Mouse (Mus musculus) mouse trophoblast stem cell (cell line): ENCODE results near the gene Gm2056.
"Not testable (repeated sequence)": the region's sequence is repeated elsewhere in the genome, so short reads cannot be mapped to it uniquely, and the experiment has no call there.

Source experiments
- in situ Hi-C, 2 experiments: fragments of 300-500 bp; cut with MseI, MboI; formaldehyde crosslinking; loops; 2 replicates in 1 of 2; 3 replicates in 1 of 2; pipeline ENCODE4 v1.15.1; 2025

The Gm2056 gene

DNA sequence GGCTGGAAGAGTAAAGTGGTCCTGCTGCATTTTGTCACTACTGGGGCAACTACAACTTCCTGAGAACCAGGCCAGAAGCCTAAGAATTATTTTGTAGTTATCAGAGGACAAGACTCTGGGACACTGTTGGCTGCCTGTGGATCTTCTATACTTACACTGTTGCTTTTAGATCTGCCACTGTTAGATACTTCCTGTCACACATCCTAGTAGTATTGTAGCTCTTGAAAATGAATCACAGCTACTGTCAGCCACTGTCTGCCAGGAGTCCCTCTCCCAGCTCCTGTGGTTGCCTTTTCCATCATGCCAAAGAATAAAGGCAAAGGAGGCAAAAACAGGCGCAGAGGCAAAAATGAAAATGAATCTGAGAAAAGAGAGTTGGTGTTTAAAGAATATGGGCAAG, at the start of gene Gm2056:
Gene Gm2056, plus strand, starts transcription at position 301 of the 400 bp plus-strand sequence.
- in situ Hi-C loops = not testable (repeated sequence)

DNA sequence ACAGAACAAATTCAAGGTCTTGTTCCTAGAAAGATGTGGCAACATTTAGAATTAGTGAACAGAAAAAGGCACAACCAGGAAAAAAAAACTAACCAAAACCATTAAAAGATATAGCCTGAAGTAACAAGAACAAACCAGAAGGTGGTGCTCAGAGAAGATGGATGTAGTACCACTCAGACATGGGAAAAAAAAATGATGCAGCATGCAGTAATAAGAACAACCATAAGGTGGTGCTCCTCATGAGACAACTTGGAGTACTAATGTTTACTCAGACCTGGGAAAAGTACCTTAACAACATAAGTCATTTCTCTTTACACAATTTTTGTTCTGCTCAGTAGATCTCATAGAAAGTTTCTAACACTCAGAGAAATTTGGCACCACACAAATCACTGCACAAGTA, 42.8 kb upstream of the Gm2056 start:
- in situ Hi-C loops = not testable (repeated sequence)

DNA sequence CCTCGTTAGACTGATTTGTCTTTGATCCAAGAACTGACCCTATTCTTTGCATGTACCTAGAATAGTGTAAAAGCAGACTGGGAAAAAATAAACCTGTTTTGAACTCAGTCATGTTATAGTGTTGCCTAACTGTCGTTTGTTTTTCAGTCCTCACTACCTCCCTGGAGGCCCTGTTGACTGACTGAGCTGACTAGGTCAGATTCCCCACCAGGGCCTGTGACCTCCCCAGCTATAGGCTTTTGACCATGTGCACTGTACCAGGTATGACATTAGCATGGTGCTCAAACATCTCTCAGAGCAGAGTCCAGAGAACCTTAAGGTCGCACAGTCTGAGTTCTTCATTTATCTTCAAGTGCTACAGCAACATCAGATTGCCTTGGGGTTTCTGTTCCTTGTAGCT, 22.7 kb upstream of the Gm2056 start:
- in situ Hi-C loops = not testable (repeated sequence)

DNA sequence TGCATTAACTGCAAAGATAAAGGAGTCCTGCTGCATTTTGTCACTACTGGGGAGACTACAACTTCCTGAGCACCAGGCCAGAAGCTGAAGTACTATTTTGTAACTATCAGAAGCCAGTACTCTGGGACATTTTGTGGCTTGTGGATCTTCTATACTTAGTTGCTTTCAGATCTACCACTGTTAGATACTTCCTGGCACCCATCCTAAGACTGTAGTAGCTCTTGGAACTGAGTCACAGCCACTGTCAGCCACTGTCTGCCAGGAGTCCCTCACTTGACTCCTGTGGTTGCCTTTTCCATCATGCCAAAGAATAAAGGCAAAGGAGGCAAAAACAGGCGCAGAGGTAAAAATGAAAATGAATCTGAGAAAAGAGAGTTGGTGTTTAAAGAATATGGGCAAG, 15.3 kb upstream of the Gm2056 start, which contains the start of gene Gm2075:
Gene Gm2075, plus strand, starts transcription at position 301 of the 400 bp plus-strand sequence.
- in situ Hi-C loops = not testable (repeated sequence)

DNA sequence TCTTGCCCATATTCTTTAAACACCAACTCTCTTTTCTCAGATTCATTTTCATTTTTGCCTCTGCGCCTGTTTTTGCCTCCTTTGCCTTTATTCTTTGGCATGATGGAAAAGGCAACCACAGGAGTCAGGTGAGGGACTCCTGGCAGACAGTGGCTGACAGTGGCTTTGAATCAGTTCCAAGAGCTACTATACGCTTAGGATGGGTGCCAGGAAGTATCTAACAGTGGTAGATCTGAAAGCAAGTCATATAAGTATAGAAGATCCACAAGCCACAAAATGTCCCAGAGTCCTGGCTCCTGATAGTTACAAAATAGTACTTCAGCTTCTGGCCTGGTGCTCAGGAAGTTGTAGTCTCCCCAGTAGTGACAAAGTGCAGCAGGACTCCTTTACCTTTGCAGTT, 8.1 kb upstream of the Gm2056 start, which contains the start of gene Gm6803:
Gene Gm6803, minus strand, starts transcription at position 101 of the 400 bp plus-strand sequence.
- in situ Hi-C loops = not testable (repeated sequence)

DNA sequence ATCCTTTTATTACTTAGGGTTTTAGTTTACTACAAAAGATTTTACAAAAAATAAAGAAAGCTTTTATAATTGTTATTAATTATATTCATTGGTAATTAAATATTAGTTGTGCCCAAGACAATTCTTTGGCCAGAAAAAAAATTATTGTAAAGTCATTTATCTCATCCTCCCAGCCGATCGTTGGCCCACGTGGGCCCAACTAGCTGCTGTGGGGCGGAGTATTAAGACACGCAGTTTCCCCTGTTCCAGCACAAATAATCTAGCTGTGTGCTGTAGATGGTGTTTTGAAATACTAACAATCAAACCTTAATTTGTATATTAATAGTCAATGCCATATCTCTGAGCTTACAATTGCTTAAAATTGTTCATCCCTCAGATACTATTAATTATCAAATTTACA, 5.4 kb downstream of the Gm2056 start:
- in situ Hi-C loops = not testable (repeated sequence)

DNA sequence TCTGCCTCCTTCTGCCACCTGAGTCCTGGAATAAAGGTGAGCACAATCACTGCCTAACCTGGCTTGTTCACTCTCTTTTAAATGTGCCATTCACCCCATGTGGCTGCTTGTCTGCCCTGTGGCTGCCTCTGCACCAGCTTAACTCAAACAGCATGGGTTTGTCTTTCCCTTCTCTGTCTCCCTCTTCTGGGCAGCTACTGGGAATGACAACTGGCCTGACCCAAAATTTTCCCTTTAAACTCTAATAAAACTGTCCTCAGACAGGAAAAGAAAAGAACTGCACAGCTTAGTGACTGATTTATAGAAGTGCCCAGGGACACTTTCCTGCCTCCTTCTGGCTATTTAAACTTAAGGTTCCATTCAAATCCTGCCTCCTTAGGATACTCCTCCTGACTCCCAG, 12.3 kb downstream of the Gm2056 start:
- in situ Hi-C loops = not testable (repeated sequence)

DNA sequence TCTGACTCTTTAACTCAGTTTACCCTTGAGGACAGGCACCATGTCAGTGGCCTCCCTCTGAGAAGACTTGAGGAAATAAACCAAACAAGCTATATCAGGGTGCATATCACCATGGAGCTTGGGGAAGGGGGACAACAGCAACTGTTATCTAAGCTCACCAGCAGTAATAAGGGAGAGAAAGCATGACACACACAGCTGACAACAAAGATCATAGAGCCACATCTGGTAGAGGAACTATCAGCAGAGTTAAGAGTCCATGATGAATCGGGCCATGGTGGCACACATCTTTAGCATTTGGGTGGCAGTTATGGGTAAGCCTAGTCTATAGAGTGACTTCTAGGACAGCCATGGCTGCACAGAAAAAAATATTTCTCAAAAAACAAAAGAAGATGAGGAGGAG, 12.9 kb downstream of the Gm2056 start:
- in situ Hi-C loops = not testable (repeated sequence)

DNA sequence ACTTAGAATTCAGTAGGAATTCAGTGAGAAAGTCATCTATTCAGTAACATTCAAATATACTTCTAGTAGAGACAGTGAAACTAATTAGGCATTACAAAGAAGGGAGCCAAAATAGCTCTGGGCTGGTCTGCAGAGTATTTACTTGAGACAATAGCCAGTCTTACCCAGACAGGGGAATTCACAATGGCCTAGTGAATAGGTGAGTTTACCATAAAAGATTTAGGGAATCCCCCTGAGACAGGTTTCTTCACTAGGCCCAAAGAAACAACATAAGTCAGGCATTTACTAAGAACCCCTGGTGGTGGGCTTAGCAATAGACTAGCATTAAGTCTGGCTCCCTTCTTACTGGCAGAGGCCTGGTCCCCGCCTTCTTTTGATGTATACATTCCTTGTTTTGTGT, 18.4 kb downstream of the Gm2056 start:
- in situ Hi-C loops = not testable (repeated sequence)
